ENCODE assay signal across 8 mouse cellular contexts in the genomic region with DNA sequence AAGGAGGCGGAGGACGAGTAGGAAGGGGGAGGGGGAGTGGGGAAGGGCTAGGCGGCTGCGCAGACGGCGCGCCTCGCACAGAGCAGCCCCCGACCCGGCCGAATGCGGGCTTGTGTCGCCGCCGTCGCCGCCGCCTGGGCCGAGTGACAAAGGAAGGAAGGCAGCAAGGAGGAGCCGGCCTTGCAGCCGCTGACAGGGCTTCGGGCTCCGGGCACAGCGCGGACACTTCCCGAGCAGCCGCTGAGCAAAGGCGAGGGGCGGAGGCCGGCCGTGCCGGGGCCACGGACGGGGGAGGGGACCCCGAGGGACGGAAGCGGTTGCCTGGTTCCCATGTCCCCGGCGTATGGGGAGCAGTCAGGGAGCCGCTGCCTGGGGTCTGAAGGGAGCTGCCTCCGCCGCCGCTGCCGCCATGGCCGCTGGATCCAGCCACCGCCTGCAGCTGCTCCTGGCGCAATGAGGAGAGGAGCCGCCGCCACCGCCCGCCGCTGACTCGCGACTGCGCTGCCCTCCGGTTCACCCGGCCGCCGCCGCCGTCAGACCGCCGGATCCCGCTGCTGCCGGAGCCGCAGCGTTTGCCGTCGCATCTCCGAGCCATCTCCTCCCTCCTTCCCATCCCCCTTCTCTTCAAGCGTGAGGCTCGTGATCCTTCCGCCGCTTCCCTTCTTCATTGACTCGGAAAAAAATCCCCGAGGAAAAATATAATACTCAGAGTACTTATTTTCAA. TPM values are rescaled to one million over a fixed set of nuclear protein-coding genes. Genes with fewer than 3 reads are reported as not detected.
DNase-seq lines count a peak whose midpoint lies in the region; ATAC-seq and TF ChIP-seq lines count a peak whose summit lies in the region.

No protein-coding gene starts in this region.

- peaks cover 40% of the 10 kb centered on the region for H3K4me1 ChIP-seq in erythroblast, embryonic 14.5 days (ENCODE audit: control insufficient read depth)
- peaks cover 39% of the 10 kb centered on the region for H3K4me1 ChIP-seq in limb, embryonic 13.5 days
- H3K4me1 ChIP-seq in neural tube, embryonic 14.5 days (ENCODE audit: control insufficient read depth, insufficient read depth, low read length) = peaks cover 20% of the 10 kb centered on the region

- peak overlapping the region; percentile 99 for H3K27ac ChIP-seq in limb, embryonic 13.5 days
- peak overlapping the region; percentile 100 for H3K27ac ChIP-seq in neural tube, embryonic 14.5 days (ENCODE audit: low read depth, low read length)

- H3K4me3 ChIP-seq in erythroblast, embryonic 14.5 days (replicated peaks) = peak overlapping the region; percentile 97
- H3K4me3 ChIP-seq in limb, embryonic 13.5 days = peak overlapping the region; percentile 92
- H3K4me3 ChIP-seq in neural tube, embryonic 14.5 days (ENCODE audit: low read depth, low read length) = peak overlapping the region; percentile 90

- POLR2A ChIA-PET in Patski (lab: Charles Lee) = interaction anchor here (1.0 to 1.3 kb wide), 2 partner anchors 43 to 77 kb away, joined by 3 read pairs; no protein-coding TSS in a partner anchor

- H3K36me3 ChIP-seq in erythroblast, embryonic 14.5 days (ENCODE audit: control insufficient read depth) = peaks cover 19% of the 10 kb centered on the region
- no peaks in the 10 kb centered on the region; the same call in 1 of the 2 replicates for H3K36me3 ChIP-seq in limb, embryonic 13.5 days
- H3K36me3 ChIP-seq in neural tube, embryonic 14.5 days (ENCODE audit: control insufficient read depth, insufficient read depth, low read length) = no peaks in the 10 kb centered on the region

- H3K4me2 ChIP-seq in limb, embryonic 13.5 days (replicated peaks) = peak overlapping the region; percentile 84
- peak overlapping the region; percentile 24; the same call in 1 of the 2 replicates for H3K4me2 ChIP-seq in neural tube, embryonic 14.5 days (ENCODE audit: low read depth, low read length)

- no peaks in the 10 kb centered on the region for H3K9me3 ChIP-seq in erythroblast, embryonic 14.5 days (ENCODE audit: control insufficient read depth, low read length)
- no peaks in the 10 kb centered on the region for H3K9me3 ChIP-seq in limb, embryonic 13.5 days
- no peaks in the 10 kb centered on the region for H3K9me3 ChIP-seq in neural tube, embryonic 14.5 days (ENCODE audit: control insufficient read depth, low read length)

- DNase-seq in left cerebral cortex, adult 11 months (ENCODE audit: low spot score) = peak; percentile 51
- no peak for DNase-seq in left cerebral cortex, adult 8-10 months (ENCODE audit: low spot score in 2 of 2)
- DNase-seq in Patski (ENCODE audit: low read depth, low spot score) = no peak
- no peak for DNase-seq in frontal cortex, postnatal 14 days (ENCODE audit: low spot score in 2 of 2)
- DNase-seq in gastrocnemius, adult 8-10 months (ENCODE audit: low spot score in 2 of 2) = no peak

- CTCF ChIA-PET in Patski (lab: Charles Lee) = interaction anchor here (0.6 to 6.4 kb wide), 5 partner anchors 30 to 115 kb away, joined by 3 to 35 read pairs (median 3); no protein-coding TSS in a partner anchor

- in situ Hi-C loops in Patski (cut with MboI; ENCODE audit: low pct_unique_long_range_greater_than_20kb) = loop anchor here (10.0 to 25.0 kb wide), 2 partner anchors 275 to 423 kb away; a partner anchor contains a TSS

- no peaks in the 10 kb centered on the region for H3K27me3 ChIP-seq in Patski
- H3K27me3 ChIP-seq in erythroblast, embryonic 14.5 days (ENCODE audit: control insufficient read depth) = no peaks in the 10 kb centered on the region
- no peaks in the 10 kb centered on the region for H3K27me3 ChIP-seq in limb, embryonic 13.5 days
- no peaks in the 10 kb centered on the region for H3K27me3 ChIP-seq in neural tube, embryonic 14.5 days (ENCODE audit: control insufficient read depth, insufficient read depth, low read length)

- ATAC-seq in Patski = peak; percentile 5
- no peak for ATAC-seq in limb, embryonic 13.5 days (ENCODE audit: low FRiP score, low read depth)
- ATAC-seq in neural tube, embryonic 14.5 days (ENCODE audit: low read depth) = no peak

- WGBS in limb, embryonic 13.5 days = under 1% methylated on average over 68 of the region's 76 CpGs
- WGBS in neural tube, embryonic 14.5 days = under 1% methylated on average over 61 of the region's 76 CpGs

- H3K9ac ChIP-seq in limb, embryonic 13.5 days = peak overlapping the region; percentile 97
- H3K9ac ChIP-seq in neural tube, embryonic 14.5 days (replicated peaks; ENCODE audit: low read depth, low read length) = peak overlapping the region; percentile 100

- TF ChIP-seq CTCF in Patski (IDR thresholded peaks at IDR 0.05) = no peak

RNA-seq across cellular contexts. Expression of a gene that starts 0.8 kb away (rescaled TPM):
- total RNA-seq in left cerebral cortex, adult 8-10 months (2022) = 100 to 1,000 TPM; 168 to 185 (median 177) TPM
- polyA plus RNA-seq in Patski (2021) = 43.9 TPM
- polyA plus RNA-seq in erythroblast, embryonic 14.5 days (2012) = 0.69 and 0.74 TPM in 2 replicates
- polyA plus RNA-seq in limb, embryonic 13.5 days (2015; fragmentation: Nextera tagmentation; extraction: Ambion mirVana) = 69.3 and 69.7 TPM in 2 replicates
- polyA plus RNA-seq in neural tube, embryonic 14.5 days (2014; fragmentation: Nextera tagmentation; extraction: Ambion mirVana) = 171 and 209 TPM in 2 replicates
- 10 to 100 TPM; 63.7 to 77.1 (median 71.3) TPM for total RNA-seq in gastrocnemius, adult 8-10 months (2022)

Comparison
In these comparisons a context has a peak if more than half of its experiments do, and no peak if none do; other contexts are left out.
1. RNA of a gene that starts 0.8 kb away (polyA plus RNA-seq): 171 to 209 TPM in neural tube, embryonic 14.5 days, 69.3 to 69.7 TPM in limb, embryonic 13.5 days and 43.9 TPM in Patski (single experiment); 0.69 to 0.74 TPM in erythroblast, embryonic 14.5 days; every median in the first group is over 10 times any median in the second.
2. Peak in every context shown above with its lines, with median percentiles within 50 percentile points of each other: H3K4me3 ChIP-seq.